Mouse (Mus musculus) liver, embryonic 13.5 days (tissue): Measurements from ENCODE around the gene Acy3. TPM values are rescaled to one million over a fixed set of nuclear protein-coding genes. Genes with fewer than 3 reads are reported as not detected.
"Not testable (repeated sequence)": the region's sequence is repeated elsewhere in the genome, so short reads cannot be mapped to it uniquely, and the experiment has no call there.

Experiments
- ATAC-seq: fragments of 200-750 bp; cut with Nextera tagmentation; 2 replicates; pipeline ENCODE4 v1.8.0; 2017; ENCODE audit warnings: low read depth, mild to moderate bottlenecking, moderate number of reproducible peaks, moderate library complexity
- DNase-seq: peaks from one replicate; pipeline ENCODE4 v3.0.0; 2022
- H3K27ac ChIP-seq: fragments of 300-500 bp; sonication (generic); 2 replicates; pipeline ENCODE4 v1.5.1; 2015; ENCODE audit warnings: moderate library complexity, mild to moderate bottlenecking, inconsistent platforms
- H3K27me3 ChIP-seq: fragments of 300-500 bp; sonication (generic); 2 replicates; pipeline ENCODE4 v1.6.1; 2015; ENCODE audit warnings: mild to moderate bottlenecking, inconsistent platforms
- H3K36me3 ChIP-seq: fragments of 300-500 bp; sonication (generic); 2 replicates; pipeline ENCODE4 v1.6.1; 2015; ENCODE audit warnings: mild to moderate bottlenecking, inconsistent platforms
- H3K4me1 ChIP-seq: fragments of 300-500 bp; sonication (generic); replicated peaks from 2 replicates; pipeline ENCODE4 v1.6.1; 2015; ENCODE audit warnings: inconsistent platforms
- H3K4me2 ChIP-seq: fragments of 300-500 bp; sonication (generic); 2 replicates; pipeline ENCODE4 v1.6.1; 2015; ENCODE audit warnings: inconsistent platforms, mild to moderate bottlenecking, moderate library complexity
- H3K4me3 ChIP-seq: fragments of 300-500 bp; sonication (generic); replicated peaks from 2 replicates; pipeline ENCODE4 v1.5.1; 2015; ENCODE audit warnings: mild to moderate bottlenecking, inconsistent platforms
- H3K9ac ChIP-seq: fragments of 300-500 bp; sonication (generic); 2 replicates; pipeline ENCODE4 v1.6.1; 2015; ENCODE audit warnings: mild to moderate bottlenecking, inconsistent platforms
- H3K9me3 ChIP-seq: fragments of 300-500 bp; sonication (generic); replicated peaks from 2 replicates; pipeline ENCODE4 v1.6.1; 2016; ENCODE audit warnings: inconsistent platforms
- WGBS: fragments of 180-500 bp; shearing (Covaris S2); methylation state at CpG from one replicate; pipeline ENCODE4 v1.1.7; 2015; ENCODE audit not compliant: insufficient replicate concordance; 5-methylcytosine and 5-hydroxymethylcytosine counted together
- polyA plus RNA-seq: library from polyadenylated mRNA; unstranded; fragments of >200 nt; fragmentation: Nextera tagmentation; extraction: Ambion mirVana; gene quantifications from 2 replicates; pipeline ENCODE4 v1.2.1, GENCODE M21; 2015

The Acy3 gene
- polyA plus RNA-seq, 1 experiment from 2014 or later = 9.5 TPM

- no peak overlapping the region for H3K27ac ChIP-seq
- H3K36me3 ChIP-seq = no peaks in the 10 kb centered on the region
- WGBS = 52% methylated on average over 7 of the region's 7 CpGs
- ATAC-seq = no peak
- no peaks in the 10 kb centered on the region for H3K27me3 ChIP-seq
- H3K9me3 ChIP-seq = peaks cover 14% of the 10 kb centered on the region
- H3K9ac ChIP-seq = no peak overlapping the region
- peaks cover 16% of the 10 kb centered on the region for H3K4me1 ChIP-seq
- H3K4me2 ChIP-seq = no peak overlapping the region
- H3K4me3 ChIP-seq = no peak overlapping the region
- no peak for DNase-seq
Measured at GRCm38 (mm10) chr19:4023185-4023584, 36.8 kb downstream of the Acy3 start.

- H3K4me2 ChIP-seq = no peak overlapping the region
Measured at GRCm38 (mm10) chr19:4027576-4027975, 41.2 kb downstream of the Acy3 start.

GRCm38 (mm10) chr19:4032668-4033067, 46.3 kb downstream of the Acy3 start:
- 51% methylated on average over 7 of the region's 7 CpGs for WGBS

More at GRCm38 (mm10) chr19:4027576-4027975, 41.2 kb downstream of the Acy3 start:
- no peak for ATAC-seq
- DNase-seq = no peak
- no peaks in the 10 kb centered on the region for H3K27me3 ChIP-seq
- peaks cover 14% of the 10 kb centered on the region for H3K9me3 ChIP-seq
- no peaks in the 10 kb centered on the region for H3K36me3 ChIP-seq
- H3K9ac ChIP-seq = no peak overlapping the region
- no peak overlapping the region for H3K27ac ChIP-seq
- no peak overlapping the region for H3K4me3 ChIP-seq
- peaks cover 7% of the 10 kb centered on the region; the same call in 1 of the 2 replicates for H3K4me1 ChIP-seq

GRCm38 (mm10) chr19:4033298-4033697, 46.9 kb downstream of the Acy3 start:
- H3K36me3 ChIP-seq = peaks cover 9% of the 10 kb centered on the region; the same call in 1 of the 2 replicates
- WGBS = 61% methylated on average over 3 of the region's 3 CpGs
- DNase-seq (no peak), ATAC-seq (no peak)
- no peak overlapping the region for H3K4me2 ChIP-seq
- H3K9ac ChIP-seq = no peak overlapping the region
- peak overlapping the region; percentile 15; the same call in 1 of the 2 replicates for H3K27ac ChIP-seq
- no peaks in the 10 kb centered on the region for H3K27me3 ChIP-seq
- no peaks in the 10 kb centered on the region; the same call in 1 of the 2 replicates for H3K9me3 ChIP-seq
- no peak overlapping the region for H3K4me3 ChIP-seq
- peaks cover 44% of the 10 kb centered on the region for H3K4me1 ChIP-seq

More at GRCm38 (mm10) chr19:4032668-4033067, 46.3 kb downstream of the Acy3 start:
- no peak overlapping the region for H3K4me2 ChIP-seq
- H3K9ac ChIP-seq = no peak overlapping the region
- peaks cover 37% of the 10 kb centered on the region for H3K4me1 ChIP-seq
- ATAC-seq (no peak), DNase-seq (no peak)
- H3K27me3 ChIP-seq = no peaks in the 10 kb centered on the region
- H3K4me3 ChIP-seq = no peak overlapping the region
- peaks cover 2% of the 10 kb centered on the region; the same call in 1 of the 2 replicates for H3K9me3 ChIP-seq
- peak overlapping the region; percentile 51; the same call in 1 of the 2 replicates for H3K27ac ChIP-seq
- peaks cover 9% of the 10 kb centered on the region; the same call in 1 of the 2 replicates for H3K36me3 ChIP-seq

GRCm38 (mm10) chr19:4033742-4034141, 47.4 kb downstream of the Acy3 start:
- DNase-seq (no peak), ATAC-seq (no peak)
- H3K27ac ChIP-seq = peak overlapping the region; percentile 15
- H3K36me3 ChIP-seq = peaks cover 9% of the 10 kb centered on the region; the same call in 1 of the 2 replicates
- H3K4me1 ChIP-seq = peaks cover 47% of the 10 kb centered on the region
- 66% methylated on average over 5 of the region's 5 CpGs for WGBS
- H3K9ac ChIP-seq = no peak overlapping the region
- H3K9me3 ChIP-seq = no peaks in the 10 kb centered on the region; the same call in 1 of the 2 replicates
- no peak overlapping the region for H3K4me3 ChIP-seq
- no peaks in the 10 kb centered on the region for H3K27me3 ChIP-seq
- no peak overlapping the region for H3K4me2 ChIP-seq

- ATAC-seq (peak; percentile 47), DNase-seq (no peak)
- peaks cover 9% of the 10 kb centered on the region; the same call in 1 of the 2 replicates for H3K36me3 ChIP-seq
- peak overlapping the region; percentile 59 for H3K4me2 ChIP-seq
- no peaks in the 10 kb centered on the region; the same call in 1 of the 2 replicates for H3K9me3 ChIP-seq
- H3K4me3 ChIP-seq = peak overlapping the region; percentile 37
- H3K4me1 ChIP-seq = peaks cover 41% of the 10 kb centered on the region
- peak overlapping the region; percentile 2 for H3K9ac ChIP-seq
- WGBS = 61% methylated on average over 12 of the region's 12 CpGs
- H3K27ac ChIP-seq = peak overlapping the region; percentile 50
- no peaks in the 10 kb centered on the region for H3K27me3 ChIP-seq
Measured at GRCm38 (mm10) chr19:4036327-4037045, 50.1 kb downstream of the Acy3 start.

- WGBS = 27% methylated on average over 8 of the region's 8 CpGs
- peak; percentile 9 for ATAC-seq
- peak overlapping the region; percentile 81 for H3K27ac ChIP-seq
Measured at GRCm38 (mm10) chr19:4037154-4037787, 50.9 kb downstream of the Acy3 start.

GRCm38 (mm10) chr19:4037788-4038232, 51.4 kb downstream of the Acy3 start, which contains the start of gene Gstp1:
Gstp1 (minus strand) TSS chr19:4037985.
- peaks cover 48% of the 10 kb centered on the region for H3K4me1 ChIP-seq
- H3K27me3 ChIP-seq = no peaks in the 10 kb centered on the region
- peaks cover 9% of the 10 kb centered on the region; the same call in 1 of the 2 replicates for H3K36me3 ChIP-seq
- peak within 1 kb of the TSS; percentile 84 for H3K9ac ChIP-seq
- DNase-seq (peak; percentile 81), ATAC-seq (peak; percentile 84)
- H3K4me2 ChIP-seq = peak within 1 kb of the TSS; percentile 84
- peak within 1 kb of the TSS; percentile 70 for H3K4me3 ChIP-seq
- H3K9me3 ChIP-seq = no peaks in the 10 kb centered on the region; the same call in 1 of the 2 replicates
- H3K27ac ChIP-seq = peak within 1 kb of the TSS; percentile 81
- WGBS = 1% methylated on average over 26 of the region's 26 CpGs

More at GRCm38 (mm10) chr19:4037154-4037787, 50.9 kb downstream of the Acy3 start:
- H3K9me3 ChIP-seq, DNase-seq, H3K27me3 ChIP-seq, H3K36me3 ChIP-seq: not testable (repeated sequence)
- Histone ChIP-seq H3K4me1 (peaks cover 46% of the 10 kb centered on the region), H3K4me2 (peak overlapping the region; percentile 84), H3K9ac (peak overlapping the region; percentile 84), H3K4me3 (peak overlapping the region; percentile 70)

Other genes with a start within 250 kb of the Acy3 start
- gene Kmt5b, start 219.1 kb upstream of the Acy3 start, polyA plus RNA-seq = 6.5 and 8.9 TPM in 2 replicates
- 15.8 and 18.6 TPM in 2 replicates for gene Chka, start 134.8 kb upstream of the Acy3 start, polyA plus RNA-seq
- 18.0 and 18.8 TPM in 2 replicates for gene Tcirg1, start 79.4 kb upstream of the Acy3 start, polyA plus RNA-seq
- 189 and 217 TPM in 2 replicates for gene Ndufs8, start 73.8 kb upstream of the Acy3 start, polyA plus RNA-seq
- 3.3 and 3.7 TPM in 2 replicates for gene Aldh3b1, start 56.8 kb upstream of the Acy3 start, polyA plus RNA-seq
- gene Unc93b1, start 51.4 kb upstream of the Acy3 start, polyA plus RNA-seq = 17.6 and 18.3 TPM in 2 replicates
- gene Aldh3b3, start 27.9 kb upstream of the Acy3 start, polyA plus RNA-seq = not detected in 2 replicates
- gene Aldh3b2, start 14.2 kb upstream of the Acy3 start, polyA plus RNA-seq = 0.30 and 0.45 TPM in 2 replicates
- 0.47 and 0.54 TPM in 2 replicates for gene Tbx10, start 6.2 kb downstream of the Acy3 start, polyA plus RNA-seq
- 13.8 and 15.9 TPM in 2 replicates for gene Nudt8, start 14.0 kb downstream of the Acy3 start, polyA plus RNA-seq
- 0.55 and 0.59 TPM in 2 replicates for gene Gm49405, start 14.1 kb downstream of the Acy3 start, polyA plus RNA-seq
- 0.80 and 0.82 TPM in 2 replicates for gene Doc2g, start 16.7 kb downstream of the Acy3 start, polyA plus RNA-seq
- 171 and 174 TPM in 2 replicates for gene Ndufv1, start 26.2 kb downstream of the Acy3 start, polyA plus RNA-seq
- 629 and 652 TPM in 2 replicates for gene Gstp1, start 51.4 kb downstream of the Acy3 start, polyA plus RNA-seq
- gene Gstp2, start 59.5 kb downstream of the Acy3 start, polyA plus RNA-seq = 7.7 and 11.2 TPM in 2 replicates
- 28.0 and 28.3 TPM in 2 replicates for gene Gstp3, start 73.0 kb downstream of the Acy3 start, polyA plus RNA-seq
- gene Cabp2, start 95.0 kb downstream of the Acy3 start, polyA plus RNA-seq = 0.43 and 0.67 TPM in 2 replicates
- 94.3 and 94.7 TPM in 2 replicates for gene Cdk2ap2, start 110.6 kb downstream of the Acy3 start, polyA plus RNA-seq
- gene Pitpnm1, start 113.4 kb downstream of the Acy3 start, polyA plus RNA-seq = 2.8 and 3.1 TPM in 2 replicates
- 37.7 and 38.9 TPM in 2 replicates for gene Aip, start 139.3 kb downstream of the Acy3 start, polyA plus RNA-seq
- gene Gpr152, start 153.2 kb downstream of the Acy3 start, polyA plus RNA-seq = 0.02 TPM in 1 of 2 replicates, not detected in the other
- 0.07 and 0.13 TPM in 2 replicates for gene Cabp4, start 157.5 kb downstream of the Acy3 start, polyA plus RNA-seq
- 70.7 and 72.6 TPM in 2 replicates for gene Coro1b, start 162.0 kb downstream of the Acy3 start, polyA plus RNA-seq
- gene Ptprcap, start 167.0 kb downstream of the Acy3 start, polyA plus RNA-seq = 18.8 and 21.3 TPM in 2 replicates
- 30.0 and 34.2 TPM in 2 replicates for gene Rps6kb2, start 176.8 kb downstream of the Acy3 start, polyA plus RNA-seq
- 0.38 and 0.43 TPM in 2 replicates for gene Carns1, start 188.9 kb downstream of the Acy3 start, polyA plus RNA-seq
- gene Tbc1d10c, start 204.7 kb downstream of the Acy3 start, polyA plus RNA-seq = 3.7 TPM in 2 replicates
- 517 and 527 TPM in 2 replicates for gene Ppp1ca, start 205.5 kb downstream of the Acy3 start, polyA plus RNA-seq
- 17.4 and 20.7 TPM in 2 replicates for gene Rad9a, start 215.1 kb downstream of the Acy3 start, polyA plus RNA-seq
- gene Clcf1, start 227.7 kb downstream of the Acy3 start, polyA plus RNA-seq = 0.35 and 0.46 TPM in 2 replicates
- gene AC109138.7, start 227.8 kb downstream of the Acy3 start, polyA plus RNA-seq = not detected in 2 replicates
- 8.3 and 12.3 TPM in 2 replicates for gene Pold4, start 245.3 kb downstream of the Acy3 start, polyA plus RNA-seq